Mouse (Mus musculus) liver, postnatal 0 days (tissue): ENCODE measurements around the gene Mlycd. TPM values are rescaled to one million over a fixed set of nuclear protein-coding genes. Genes with fewer than 3 reads are reported as not detected.

Experiments
- ATAC-seq: fragments of 200-750 bp; cut with Nextera tagmentation; 2 replicates; pipeline ENCODE4 v1.8.0; 2017; ENCODE audit warnings: mild to moderate bottlenecking, moderate library complexity
- DNase-seq: peaks from one replicate; pipeline ENCODE4 v3.0.0-alpha.2; 2016
- H3K27ac ChIP-seq: fragments of 300-500 bp; sonication (generic); 2 replicates; pipeline ENCODE4 v1.5.1; 2014; ENCODE audit warnings: antibody characterized with exemption, moderate library complexity, mild to moderate bottlenecking, low read depth
- H3K27me3 ChIP-seq: fragments of 300-500 bp; sonication (generic); 2 replicates; pipeline ENCODE4 v1.6.1; 2014; ENCODE audit warnings: low read length, control low read depth, mixed read lengths; ENCODE audit not compliant: insufficient read depth
- H3K36me3 ChIP-seq: fragments of 300-500 bp; sonication (generic); replicated peaks from 2 replicates; pipeline ENCODE4 v1.6.1; 2014; ENCODE audit warnings: mild to moderate bottlenecking, control low read depth, low read length, moderate library complexity, mixed read lengths; ENCODE audit not compliant: insufficient read depth
- H3K4me1 ChIP-seq: fragments of 300-500 bp; sonication (generic); 2 replicates; pipeline ENCODE4 v1.6.1; 2014; ENCODE audit warnings: antibody characterized with exemption, mild to moderate bottlenecking, control low read depth; ENCODE audit not compliant: insufficient read depth
- H3K4me2 ChIP-seq: fragments of 300-500 bp; sonication (generic); 2 replicates; pipeline ENCODE4 v1.6.1; 2014; ENCODE audit warnings: low read depth, mild to moderate bottlenecking, low read length, moderate library complexity, mixed read lengths
- H3K4me3 ChIP-seq: fragments of 300-500 bp; sonication (generic); 2 replicates; pipeline ENCODE4 v1.5.1; 2014; ENCODE audit warnings: low read depth, low read length
- H3K9ac ChIP-seq: fragments of 300-500 bp; sonication (generic); replicated peaks from 2 replicates; pipeline ENCODE4 v1.6.1; 2014; ENCODE audit warnings: mild to moderate bottlenecking, moderate library complexity
- H3K9me3 ChIP-seq: fragments of 300-500 bp; sonication (generic); 2 replicates; pipeline ENCODE4 v1.6.1; 2016; ENCODE audit warnings: mild to moderate bottlenecking, control low read depth, low read length, mixed read lengths
- CTCF ChIP-seq: sonication (generic); IDR thresholded peaks from 2 replicates; pipeline ENCODE4 v1.5.1; 2016; ENCODE audit warnings: antibody characterized with exemption, low read depth
- EP300 ChIP-seq: IDR thresholded peaks from 2 replicates; pipeline ENCODE4 v1.6.1; 2016; ENCODE audit warnings: antibody characterized with exemption, low read depth, mild to moderate bottlenecking
- WGBS: fragments of 180-500 bp; shearing (Covaris S2); extraction: QIAGEN DNeasy Blood & Tissue Kit; methylation state at CpG from one replicate; pipeline ENCODE4 v1.1.7; 2014; ENCODE audit not compliant: insufficient replicate concordance; 5-methylcytosine and 5-hydroxymethylcytosine counted together
- polyA plus RNA-seq: library from polyadenylated mRNA; unstranded; fragments of >200 nt; fragmentation: Nextera tagmentation; extraction: Ambion mirVana; gene quantifications from 2 replicates; pipeline ENCODE4 v1.2.1, GENCODE M21; 2015

Mlycd gene
- polyA plus RNA-seq, 1 experiment from 2014 or later = 37.0 TPM

GRCm38 (mm10) chr8:119399255-119399654 lies 4.6 kb downstream of the Mlycd start:
- Histone ChIP-seq H3K4me2 (no peak overlapping the region), H3K9ac (0 out of 2 replicates have a peak overlapping the region, but pooled peaks have one; percentile 21), H3K9me3 (no peaks in the 10 kb centered on the region), H3K4me1 (peaks cover 21% of the 10 kb centered on the region), H3K27ac (peak overlapping the region; percentile 70), H3K36me3 (peaks cover 15% of the 10 kb centered on the region; the same call in 1 of the 2 replicates), H3K27me3 (no peaks in the 10 kb centered on the region), H3K4me3 (no peak overlapping the region)
- ATAC-seq (peak; percentile 40), DNase-seq (peak; percentile 38)
- WGBS = 68% methylated on average over 6 of the region's 6 CpGs
- TF ChIP-seq CTCF (no peak), EP300 (no peak)

GRCm38 (mm10) chr8:119400122-119400671 lies 5.5 kb downstream of the Mlycd start:
- H3K4me2 ChIP-seq = peak overlapping the region; percentile 26; the same call in 1 of the 2 replicates
- H3K27me3 ChIP-seq = no peaks in the 10 kb centered on the region
- DNase-seq = peak; percentile 12
- no peak for TF ChIP-seq EP300
- TF ChIP-seq CTCF = no peak
- H3K27ac ChIP-seq = peak overlapping the region; percentile 66
- peaks cover 18% of the 10 kb centered on the region for H3K4me1 ChIP-seq
- ATAC-seq = no peak
- H3K4me3 ChIP-seq = no peak overlapping the region
- peaks cover 19% of the 10 kb centered on the region; the same call in 1 of the 2 replicates for H3K36me3 ChIP-seq
- no peaks in the 10 kb centered on the region for H3K9me3 ChIP-seq
- no peak overlapping the region for H3K9ac ChIP-seq
- 64% methylated on average over 9 of the region's 9 CpGs for WGBS

- H3K9me3 ChIP-seq = no peaks in the 10 kb centered on the region
- 62% methylated on average over 3 of the region's 3 CpGs for WGBS
- no peak overlapping the region for H3K4me3 ChIP-seq
- peak overlapping the region; percentile 66 for H3K27ac ChIP-seq
- H3K4me2 ChIP-seq = no peak overlapping the region
- DNase-seq = peak; percentile 20
- no peaks in the 10 kb centered on the region for H3K27me3 ChIP-seq
- H3K9ac ChIP-seq = no peak overlapping the region
- H3K36me3 ChIP-seq = peaks cover 19% of the 10 kb centered on the region; the same call in 1 of the 2 replicates
- ATAC-seq = peak; percentile 58
- TF ChIP-seq CTCF = no peak
- no peak; the same call in 1 of the 2 replicates for TF ChIP-seq EP300
- peaks cover 11% of the 10 kb centered on the region; the same call in 1 of the 2 replicates for H3K4me1 ChIP-seq
These were observed 6.2 kb downstream of the Mlycd start for GRCm38 (mm10) chr8:119400904-119401303.

GRCm38 (mm10) chr8:119403912-119404311 lies 9.2 kb downstream of the Mlycd start:
- DNase-seq (no peak), ATAC-seq (no peak)
- Histone ChIP-seq H3K9ac (no peak overlapping the region), H3K4me2 (no peak overlapping the region), H3K4me1 (0 out of 2 replicates have a peak, but pooled peaks cover 7% of the 10 kb centered on the region), H3K27ac (no peak overlapping the region), H3K4me3 (no peak overlapping the region), H3K36me3 (peaks cover 38% of the 10 kb centered on the region), H3K9me3 (no peaks in the 10 kb centered on the region), H3K27me3 (no peaks in the 10 kb centered on the region)
- TF ChIP-seq EP300 (no peak), CTCF (no peak)
- WGBS = 68% methylated on average over 10 of the region's 10 CpGs

- H3K4me1 ChIP-seq = 0 out of 2 replicates have a peak, but pooled peaks cover 5% of the 10 kb centered on the region
- H3K9ac ChIP-seq = no peak overlapping the region
- H3K36me3 ChIP-seq = peaks cover 44% of the 10 kb centered on the region
- no peak for DNase-seq
- no peak overlapping the region for H3K27ac ChIP-seq
- 90% methylated on average over 5 of the region's 5 CpGs for WGBS
- H3K4me2 ChIP-seq = no peak overlapping the region
- no peak overlapping the region for H3K4me3 ChIP-seq
- no peak for ATAC-seq
- H3K27me3 ChIP-seq = no peaks in the 10 kb centered on the region
- no peak for TF ChIP-seq CTCF
- no peak for TF ChIP-seq EP300
- H3K9me3 ChIP-seq = no peaks in the 10 kb centered on the region
These were observed 10.0 kb downstream of the Mlycd start for GRCm38 (mm10) chr8:119404648-119405047.

- TF ChIP-seq EP300 (no peak), CTCF (no peak)
- no peaks in the 10 kb centered on the region for H3K27me3 ChIP-seq
- no peak overlapping the region for H3K4me2 ChIP-seq
- H3K9me3 ChIP-seq = no peaks in the 10 kb centered on the region
- DNase-seq (no peak), ATAC-seq (no peak)
- H3K36me3 ChIP-seq = peaks cover 45% of the 10 kb centered on the region
- no peak overlapping the region for H3K9ac ChIP-seq
- no peak overlapping the region for H3K4me3 ChIP-seq
- H3K4me1 ChIP-seq = peaks cover 9% of the 10 kb centered on the region
- WGBS = 82% methylated on average over 8 of the region's 8 CpGs
- no peak overlapping the region for H3K27ac ChIP-seq
These were observed 13.6 kb downstream of the Mlycd start for GRCm38 (mm10) chr8:119408311-119408710.
